Mouse (Mus musculus) layer of hippocampus, adult 2 months (tissue): Measurements from ENCODE around the gene Slc1a5. TPM values are rescaled to one million over a fixed set of nuclear protein-coding genes. Genes with fewer than 3 reads are reported as not detected.

ENCODE experiments used
- DNase-seq, 2 experiments: peaks; one replicate each; pipeline ENCODE4 v3.0.0; 2022; ENCODE audit warnings: low spot score in 2 of 2
- H3K27ac ChIP-seq: fragments of 200-600 bp; 2 replicates; pipeline ENCODE4 v1.8.1; 2022
- H3K4me3 ChIP-seq: fragments of 200-600 bp; 2 replicates; pipeline ENCODE4 v1.8.1; 2022; ENCODE audit warnings: mild to moderate bottlenecking
- CTCF ChIP-seq: fragments of 200-600 bp; conservative IDR thresholded peaks from 2 replicates; pipeline ENCODE4 v1.8.1; 2022; ENCODE audit warnings: antibody characterized with exemption, mild to moderate bottlenecking, moderate library complexity
- long read RNA-seq, 2 experiments: library from polyadenylated mRNA; stranded (forward); transcript quantifications; one replicate each; pipeline ENCODE4 v2.0.0; 2021; ENCODE audit warnings: borderline mapping rate in 2 of 2
- total RNA-seq, 2 experiments: library from RNA; stranded (reverse); gene quantifications; 2 replicates each; pipeline ENCODE4 v1.2.3; 2021

Slc1a5 gene
- 1 to 10 TPM; 3.5 to 4.7 TPM for total RNA-seq
- long read RNA-seq, experiment 1, partial matches to known transcripts: 0 of 2 reads
- long read RNA-seq, experiment 1, other reads (novel, unspliced or antisense): 0 of 2 reads
- long read RNA-seq, experiment 2, partial matches to known transcripts: 1 of 8 reads
- long read RNA-seq, experiment 2, other reads (novel, unspliced or antisense): 0 of 8 reads

DNA sequence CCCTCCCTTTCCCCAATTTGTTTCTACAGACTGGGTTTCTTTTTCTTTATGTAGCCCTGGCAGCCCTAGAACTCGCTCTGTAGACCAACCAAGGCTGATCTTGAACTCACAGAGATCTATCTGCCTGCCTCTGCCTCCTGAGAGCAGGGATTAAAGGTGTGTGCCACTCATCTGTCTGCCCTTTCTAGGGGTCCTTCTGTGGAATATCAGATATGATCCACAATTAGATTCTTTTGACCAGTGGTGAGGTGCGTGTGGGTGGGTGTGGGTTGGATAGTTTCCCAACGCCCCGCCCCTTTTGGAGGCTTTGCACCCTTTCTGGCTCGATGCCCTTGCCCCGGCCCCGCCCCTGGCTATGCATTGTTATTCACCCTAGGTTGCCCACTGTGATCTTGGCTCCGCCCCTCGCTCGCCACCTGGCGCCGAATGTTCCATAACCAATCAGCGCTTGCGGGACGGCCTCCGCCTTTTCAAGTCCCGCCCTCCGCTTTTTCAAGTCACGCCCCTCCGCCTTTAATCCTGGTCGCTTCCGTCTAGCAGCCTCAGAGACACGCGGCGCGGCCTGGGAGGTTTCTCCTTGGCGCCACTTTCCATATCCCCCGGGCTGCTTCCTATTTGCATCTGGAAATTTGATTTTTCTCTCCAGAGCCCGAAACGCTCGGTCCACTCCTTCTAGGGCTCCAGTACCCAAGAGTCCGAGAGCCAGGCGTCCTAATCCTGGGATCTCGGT, at the start of gene Slc1a5:
Gene Slc1a5, plus strand, starts transcription at position 516 of the 730 bp plus-strand sequence.
- Histone ChIP-seq H3K4me3 (peak within 1 kb of the TSS; percentile 58), H3K27ac (no peak within 1 kb of the TSS)
- DNase-seq: peak; percentile 54 to 63
- no peak; the same call in 1 of the 2 replicates for TF ChIP-seq CTCF

DNA sequence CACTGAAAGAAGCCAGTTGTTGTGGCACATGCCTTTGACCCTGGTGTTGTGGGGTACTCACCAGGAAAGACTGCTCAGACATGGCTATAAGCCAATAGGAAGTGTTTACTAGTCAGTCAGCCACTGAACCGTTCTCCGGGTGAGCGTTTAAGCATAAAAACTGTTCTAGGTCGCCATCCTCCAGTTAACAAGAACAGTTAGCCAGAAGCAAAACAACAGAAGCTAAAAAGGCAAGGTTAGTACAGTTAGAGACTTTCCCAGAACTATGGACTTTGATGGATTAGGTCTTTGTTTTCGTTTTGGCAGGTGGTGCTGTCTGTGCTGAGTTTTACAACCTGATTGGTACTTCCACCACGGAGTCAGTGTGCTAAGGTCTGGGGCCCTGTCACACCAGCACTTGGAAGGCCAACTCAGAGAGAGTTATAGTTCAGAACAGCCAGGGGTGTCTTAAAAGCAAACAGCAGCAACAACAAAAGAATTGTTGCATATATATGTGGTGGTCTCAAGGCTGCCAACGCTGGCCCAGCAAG, 49.2 kb upstream of the Slc1a5 start:
- Histone ChIP-seq H3K27ac (no peak overlapping the region), H3K4me3 (no peak overlapping the region)
- no peak for DNase-seq
- no peak for TF ChIP-seq CTCF

- Histone ChIP-seq H3K4me3 (peak overlapping the region; percentile 64), H3K27ac (peak overlapping the region; percentile 52)
- DNase-seq: peak in 1 of 2 experiments; percentile 21
- peak; percentile 33 for TF ChIP-seq CTCF
Measured at GRCm38 (mm10) chr7:16737606-16738072, 43.5 kb upstream of the Slc1a5 start.

GRCm38 (mm10) chr7:16738073-16738696, 43.0 kb upstream of the Slc1a5 start, which contains the start of gene Ap2s1:
TSS of gene Ap2s1 (plus strand) at chr7:16738410.
- Histone ChIP-seq H3K27ac (peak within 1 kb of the TSS; percentile 82), H3K4me3 (peak within 1 kb of the TSS; percentile 64)
- TF ChIP-seq CTCF: no peak
- DNase-seq: peak; percentile 97 to 99

GRCm38 (mm10) chr7:16739056-16739604, 42.0 kb upstream of the Slc1a5 start:
- TF ChIP-seq CTCF: no peak
- peak overlapping the region; percentile 82 for H3K27ac ChIP-seq
- no peak for DNase-seq
- H3K4me3 ChIP-seq: peak overlapping the region; percentile 64

- Histone ChIP-seq H3K4me3 (no peak overlapping the region), H3K27ac (peak overlapping the region; percentile 40)
- DNase-seq: no peak
- TF ChIP-seq CTCF: no peak
Measured at GRCm38 (mm10) chr7:16745373-16745772, 35.8 kb upstream of the Slc1a5 start.

GRCm38 (mm10) chr7:16746093-16746492, 35.0 kb upstream of the Slc1a5 start:
- peak; percentile 89 for TF ChIP-seq CTCF
- no peak overlapping the region for H3K4me3 ChIP-seq
- peak; percentile 52 to 57 for DNase-seq
- H3K27ac ChIP-seq: peak overlapping the region; percentile 46; the same call in 1 of the 2 replicates

DNA sequence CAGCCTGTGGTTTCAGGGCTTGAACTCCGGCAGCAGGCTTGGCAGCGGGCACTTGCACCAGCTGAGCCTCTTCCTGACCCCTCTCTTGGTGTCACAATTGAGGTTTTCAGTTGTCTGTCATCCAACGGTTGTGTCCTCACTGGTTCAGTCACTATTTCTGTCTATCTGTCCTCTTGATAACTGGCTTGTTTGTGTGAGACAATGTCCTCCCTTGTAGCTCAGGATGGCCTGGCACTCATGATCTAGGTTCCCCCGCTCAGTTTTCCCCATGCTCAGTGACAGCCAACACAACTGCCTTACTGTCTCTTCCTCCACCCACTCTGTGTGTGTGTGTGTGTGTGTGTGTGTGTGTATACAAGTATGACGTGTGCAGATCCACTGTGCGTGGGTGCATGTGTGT, 33.5 kb upstream of the Slc1a5 start:
- Histone ChIP-seq H3K4me3 (no peak overlapping the region), H3K27ac (peak overlapping the region; percentile 46; the same call in 1 of the 2 replicates)
- TF ChIP-seq CTCF: no peak
- no peak for DNase-seq

GRCm38 (mm10) chr7:16752016-16752415, 29.1 kb upstream of the Slc1a5 start:
- no peak for TF ChIP-seq CTCF
- DNase-seq: no peak
- no peak overlapping the region for H3K27ac ChIP-seq
- no peak overlapping the region for H3K4me3 ChIP-seq

GRCm38 (mm10) chr7:16755362-16756017, 25.6 kb upstream of the Slc1a5 start:
- Histone ChIP-seq H3K27ac (no peak overlapping the region), H3K4me3 (no peak overlapping the region)
- TF ChIP-seq CTCF: no peak
- no peak for DNase-seq

- Histone ChIP-seq H3K27ac (no peak overlapping the region), H3K4me3 (no peak overlapping the region)
- no peak for TF ChIP-seq CTCF
- DNase-seq: peak in 1 of 2 experiments; percentile 44
Measured at GRCm38 (mm10) chr7:16758872-16759574, 22.1 kb upstream of the Slc1a5 start.

DNA sequence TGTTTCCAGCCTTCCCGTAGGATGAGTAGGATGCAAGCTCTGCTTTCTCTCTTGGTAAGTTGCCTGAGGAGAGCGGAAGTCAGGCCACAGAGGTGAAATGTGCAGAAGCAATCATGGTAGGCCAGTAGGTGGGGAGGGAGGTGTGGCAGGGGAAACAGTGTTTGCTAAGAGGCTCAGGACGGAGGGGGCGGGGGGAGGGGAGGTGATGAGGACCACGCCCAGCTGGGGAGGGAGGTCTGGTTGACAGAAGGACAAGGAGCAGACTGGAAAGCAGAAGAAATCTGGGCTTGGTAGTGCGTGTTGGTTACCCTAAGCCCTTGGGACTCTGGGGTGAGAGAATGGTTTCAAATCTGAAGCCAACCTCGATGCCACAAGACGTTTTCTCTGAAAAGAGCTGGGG, 20.8 kb upstream of the Slc1a5 start:
- no peak overlapping the region for H3K27ac ChIP-seq
- TF ChIP-seq CTCF: no peak

More for the DNA sequence above, 20.8 kb upstream of the Slc1a5 start:
- no peak overlapping the region for H3K4me3 ChIP-seq
- no peak for DNase-seq
